Mouse (Mus musculus) cortical plate, adult 2 months (tissue): ENCODE data around the gene Ppil2.

Experiments
- CTCF ChIP-seq: fragments of 200-500 bp; IDR thresholded peaks from 2 replicates; pipeline ENCODE4 v1.5.1; 2011; ENCODE audit warnings: mild to moderate bottlenecking, control low read depth, low read length; ENCODE audit not compliant: insufficient read depth; ENCODE audit errors: extremely low read depth
- POLR2A ChIP-seq: fragments of 200-500 bp; IDR thresholded peaks from 2 replicates; pipeline ENCODE4 v1.6.1; 2011; ENCODE audit warnings: mild to moderate bottlenecking, low read length, control low read depth; ENCODE audit not compliant: insufficient read depth; ENCODE audit errors: extremely low read depth

GRCm38 (mm10) chr16:17067552-17067951 is 43.5 kb downstream of the Ppil2 start:
- TF ChIP-seq CTCF, result no peak
- TF ChIP-seq POLR2A, result no peak
